Mouse (Mus musculus) right cerebral cortex, postnatal 36 days (tissue): ENCODE measurements around the gene Osr1.

Source experiments
- DNase-seq, 2 experiments: peaks; one replicate each; pipeline ENCODE4 v3.0.0; 2022; ENCODE audit warnings: low spot score in 2 of 2, mixed read lengths in 1 of 2

The Osr1 gene

DNA sequence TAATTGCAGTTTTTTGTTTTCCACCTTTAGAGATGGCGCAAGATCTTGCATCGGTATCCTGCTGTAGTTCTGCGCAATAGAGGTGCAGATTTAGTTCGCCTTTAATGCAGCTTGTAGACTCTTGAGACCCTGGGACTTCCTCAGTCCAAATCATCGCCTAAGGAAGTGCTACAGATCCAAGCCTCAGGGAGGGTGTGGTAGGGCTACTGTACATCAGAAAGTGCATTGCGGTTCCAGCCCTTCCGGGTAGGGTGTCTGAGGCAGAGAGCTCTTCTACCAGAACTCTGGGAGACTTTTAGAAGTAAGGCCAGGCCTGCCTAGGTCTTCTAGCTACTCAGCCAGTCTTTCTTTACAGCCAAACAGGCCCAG lies 15.2 kb downstream of the Osr1 start:
- DNase-seq = no peak

DNA sequence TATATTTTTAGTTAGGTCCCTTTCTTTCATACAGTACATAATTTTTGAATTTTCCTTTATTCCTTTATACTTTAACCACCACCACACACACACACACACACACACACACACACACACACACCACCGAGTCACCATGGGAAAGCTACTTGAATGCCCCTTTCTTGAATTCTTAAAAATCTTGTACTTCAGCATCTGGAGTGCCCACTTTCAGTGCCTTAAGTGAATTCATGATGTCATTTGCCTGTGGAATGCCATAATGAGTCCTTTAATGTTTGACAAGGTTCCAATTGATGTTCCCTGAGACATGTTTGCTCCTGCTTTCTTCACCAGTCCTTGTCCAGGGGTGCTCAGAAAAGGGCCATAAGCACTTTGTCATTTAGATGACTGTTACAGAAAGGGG lies 17.8 kb downstream of the Osr1 start:
- no peak for DNase-seq

DNA sequence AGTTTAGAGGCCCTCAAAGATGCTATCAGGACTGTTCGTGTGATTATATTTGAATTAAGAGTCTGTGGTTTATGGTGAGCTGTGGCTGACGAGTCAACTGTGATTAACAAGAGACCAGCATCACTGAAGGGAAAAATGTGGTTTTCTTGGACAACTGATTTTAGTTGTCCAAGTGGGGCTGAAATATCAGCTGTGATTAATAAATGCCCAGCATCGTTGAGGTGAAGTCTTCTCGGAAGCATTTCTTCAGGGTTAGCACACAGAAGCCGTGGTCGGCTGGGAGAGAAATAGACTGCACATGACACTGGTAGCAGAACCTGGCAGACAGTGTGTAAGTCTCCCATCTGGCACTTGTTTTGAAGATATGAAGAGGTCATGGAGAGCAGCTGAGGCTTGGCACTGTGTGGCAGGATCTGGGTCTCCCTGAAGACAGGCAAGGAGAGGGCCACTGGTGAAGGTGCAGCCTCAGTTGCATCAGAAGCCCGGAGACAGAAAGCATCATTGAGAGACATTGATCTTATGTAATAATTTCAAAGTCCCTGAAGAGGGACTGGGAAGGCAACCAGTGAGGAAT lies 19.7 kb downstream of the Osr1 start:
- no peak for DNase-seq

DNA sequence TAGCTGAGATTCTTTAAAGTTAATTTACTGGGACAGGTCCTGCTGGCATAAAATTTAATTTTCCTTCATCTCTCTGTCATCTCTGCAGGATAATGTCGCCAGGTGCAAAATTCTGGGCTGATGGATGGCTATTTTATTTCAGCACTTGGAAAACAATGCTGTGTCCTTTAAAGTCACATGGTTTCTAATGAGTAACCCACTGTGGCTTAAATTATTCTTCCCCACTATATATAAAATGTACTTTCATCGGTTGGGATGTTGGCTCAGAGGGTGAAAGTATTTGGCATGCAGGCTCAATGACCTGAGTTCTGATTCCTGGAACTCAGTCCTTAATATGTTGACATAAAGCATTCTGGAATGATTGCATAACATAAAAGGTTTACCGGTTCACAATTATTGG lies 21.2 kb downstream of the Osr1 start:
- DNase-seq = no peak

DNA sequence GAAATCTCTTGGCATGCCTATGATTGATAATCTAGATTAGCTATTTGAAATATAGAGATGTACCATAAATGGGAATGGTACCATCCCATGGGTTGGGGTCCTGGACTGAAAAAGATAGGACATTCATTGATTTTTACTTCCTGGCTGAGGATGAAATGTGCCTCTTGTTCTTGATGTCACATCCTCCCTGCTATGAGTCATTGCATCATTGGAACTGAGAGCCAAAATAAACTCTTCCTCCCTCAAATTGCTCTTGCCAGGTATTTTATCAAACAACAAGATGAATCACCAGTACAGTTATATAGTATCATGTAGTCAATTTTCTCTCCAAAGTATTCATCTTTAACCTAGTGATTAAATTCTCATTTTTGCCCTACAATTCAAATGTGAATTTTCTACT lies 28.3 kb downstream of the Osr1 start:
- no peak for DNase-seq
